Mouse (Mus musculus): ENCODE measurements at regions not wholly inside any gene's neighbourhood (a gene's known extent, or its start where the extent isn't known, plus 50 kb on each side); places are given as distances from the start of the nearest gene placed in this dataset.
"Not testable (repeated sequence)": the region's sequence is repeated elsewhere in the genome, so short reads cannot be mapped to it uniquely, and the experiment has no call there.

GRCm38 (mm10) chr8:56978994-56979393, 341.8 kb upstream of the Hand2 start:
- TF ChIP-seq POLR2A (IDR thresholded peaks at IDR 0.05; ENCODE audit: borderline replicate concordance, extremely low read depth, insufficient read depth, insufficient read length), result no peak
- Histone ChIP-seq H3K9me3 (ENCODE audit: control insufficient read depth, low read length) (no peaks in the 10 kb centered on the region), H3K36me3 (ENCODE audit: control insufficient read depth, insufficient read depth, low read length) (no peaks in the 10 kb centered on the region), H3K27me3 (ENCODE audit: control insufficient read depth, insufficient read depth, low read length) (no peaks in the 10 kb centered on the region), H3K9ac (ENCODE audit: low read depth, low read length, severe bottlenecking) (no peak overlapping the region), H3K4me1 (ENCODE audit: control insufficient read depth, insufficient read depth, low read length) (no peaks in the 10 kb centered on the region), H3K4me2 (replicated peaks; ENCODE audit: low read depth, low read length, severe bottlenecking) (no peak overlapping the region), H3K27ac (replicated peaks; ENCODE audit: low read depth, low read length) (no peak overlapping the region), H3K4me3 (replicated peaks; ENCODE audit: low read length) (no peak overlapping the region)
- DNase-seq (ENCODE audit: low spot score) (no peak), ATAC-seq (ENCODE audit: low FRiP score, low read depth) (no peak)
- WGBS, result 63% methylated on average over 2 of the region's 2 CpGs

GRCm38 (mm10) chr8:56979416-56979815, 341.4 kb upstream of the Hand2 start:
- ATAC-seq (ENCODE audit: low FRiP score, low read depth), result no peak
- no peak for TF ChIP-seq POLR2A (IDR thresholded peaks at IDR 0.05; ENCODE audit: borderline replicate concordance, extremely low read depth, insufficient read depth, insufficient read length)
- no peaks in the 10 kb centered on the region for H3K36me3 ChIP-seq (ENCODE audit: control insufficient read depth, insufficient read depth, low read length)
- no peak overlapping the region for H3K9ac ChIP-seq (ENCODE audit: low read depth, low read length, severe bottlenecking)
- H3K27me3 ChIP-seq (ENCODE audit: control insufficient read depth, insufficient read depth, low read length), result no peaks in the 10 kb centered on the region
- no peaks in the 10 kb centered on the region for H3K9me3 ChIP-seq (ENCODE audit: control insufficient read depth, low read length)
- no peak overlapping the region for H3K4me2 ChIP-seq (replicated peaks; ENCODE audit: low read depth, low read length, severe bottlenecking)
- WGBS, result 89% methylated on average over 13 of the region's 13 CpGs
- H3K4me3 ChIP-seq (replicated peaks; ENCODE audit: low read length), result no peak overlapping the region
- H3K27ac ChIP-seq (replicated peaks; ENCODE audit: low read depth, low read length), result no peak overlapping the region
- no peaks in the 10 kb centered on the region for H3K4me1 ChIP-seq (ENCODE audit: control insufficient read depth, insufficient read depth, low read length)
- DNase-seq (ENCODE audit: low spot score), result no peak

GRCm38 (mm10) chr8:57010318-57011024, 310.3 kb upstream of the Hand2 start:
- Histone ChIP-seq H3K36me3 (ENCODE audit: control insufficient read depth, insufficient read depth, low read length) (no peaks in the 10 kb centered on the region), H3K27ac (replicated peaks; ENCODE audit: low read depth, low read length) (no peak overlapping the region), H3K4me2 (replicated peaks; ENCODE audit: low read depth, low read length, severe bottlenecking) (no peak overlapping the region), H3K27me3 (ENCODE audit: control insufficient read depth, insufficient read depth, low read length) (no peaks in the 10 kb centered on the region), H3K4me3 (replicated peaks; ENCODE audit: low read length) (no peak overlapping the region), H3K4me1 (ENCODE audit: control insufficient read depth, insufficient read depth, low read length) (peaks cover 5% of the 10 kb centered on the region), H3K9ac (ENCODE audit: low read depth, low read length, severe bottlenecking) (no peak overlapping the region), H3K9me3 (ENCODE audit: control insufficient read depth, low read length) (no peaks in the 10 kb centered on the region)
- TF ChIP-seq POLR2A (IDR thresholded peaks at IDR 0.05; ENCODE audit: borderline replicate concordance, extremely low read depth, insufficient read depth, insufficient read length), result no peak
- no peak for DNase-seq (ENCODE audit: low spot score)
- peak; percentile 60 for ATAC-seq (ENCODE audit: low FRiP score, low read depth)
- WGBS, result 23% methylated on average over 6 of the region's 6 CpGs

- no peak for TF ChIP-seq POLR2A (IDR thresholded peaks at IDR 0.05; ENCODE audit: borderline replicate concordance, extremely low read depth, insufficient read depth, insufficient read length)
Measured at GRCm38 (mm10) chr8:57013813-57014320, 306.9 kb upstream of the Hand2 start.

GRCm38 (mm10) chr8:57016329-57016728, 304.5 kb upstream of the Hand2 start:
- no peak overlapping the region for H3K4me2 ChIP-seq (replicated peaks; ENCODE audit: low read depth, low read length, severe bottlenecking)
- no peaks in the 10 kb centered on the region for H3K36me3 ChIP-seq (ENCODE audit: control insufficient read depth, insufficient read depth, low read length)
- 40% methylated on average over 3 of the region's 3 CpGs for WGBS
- H3K9ac ChIP-seq (ENCODE audit: low read depth, low read length, severe bottlenecking), result no peak overlapping the region
- ATAC-seq (ENCODE audit: low FRiP score, low read depth) (no peak), DNase-seq (ENCODE audit: low spot score) (no peak)
- H3K4me3 ChIP-seq (replicated peaks; ENCODE audit: low read length), result no peak overlapping the region
- TF ChIP-seq POLR2A (IDR thresholded peaks at IDR 0.05; ENCODE audit: borderline replicate concordance, extremely low read depth, insufficient read depth, insufficient read length), result no peak
- no peaks in the 10 kb centered on the region for H3K9me3 ChIP-seq (ENCODE audit: control insufficient read depth, low read length)
- H3K27me3 ChIP-seq (ENCODE audit: control insufficient read depth, insufficient read depth, low read length), result no peaks in the 10 kb centered on the region
- 0 out of 2 replicates have a peak, but pooled peaks cover 2% of the 10 kb centered on the region for H3K4me1 ChIP-seq (ENCODE audit: control insufficient read depth, insufficient read depth, low read length)
- no peak overlapping the region for H3K27ac ChIP-seq (replicated peaks; ENCODE audit: low read depth, low read length)

More at GRCm38 (mm10) chr8:57013813-57014320, 306.9 kb upstream of the Hand2 start:
- no peak overlapping the region for H3K9ac ChIP-seq (ENCODE audit: low read depth, low read length, severe bottlenecking)
- no peak overlapping the region for H3K27ac ChIP-seq (replicated peaks; ENCODE audit: low read depth, low read length)
- no peak overlapping the region for H3K4me3 ChIP-seq (replicated peaks; ENCODE audit: low read length)
- no peaks in the 10 kb centered on the region for H3K36me3 ChIP-seq (ENCODE audit: control insufficient read depth, insufficient read depth, low read length)
- no peaks in the 10 kb centered on the region for H3K9me3 ChIP-seq (ENCODE audit: control insufficient read depth, low read length)
- DNase-seq (ENCODE audit: low spot score) (no peak), ATAC-seq (ENCODE audit: low FRiP score, low read depth) (no peak)
- H3K4me2 ChIP-seq (replicated peaks; ENCODE audit: low read depth, low read length, severe bottlenecking), result no peak overlapping the region
- peaks cover 5% of the 10 kb centered on the region for H3K4me1 ChIP-seq (ENCODE audit: control insufficient read depth, insufficient read depth, low read length)
- H3K27me3 ChIP-seq (ENCODE audit: control insufficient read depth, insufficient read depth, low read length), result no peaks in the 10 kb centered on the region
- WGBS, result 49% methylated on average over 3 of the region's 3 CpGs

- WGBS, result 88% methylated on average over 1 of the region's 1 CpGs
- DNase-seq (ENCODE audit: low spot score), result not testable (repeated sequence)
Measured at GRCm38 (mm10) chr8:57028096-57028495, 292.7 kb upstream of the Hand2 start.

More at GRCm38 (mm10) chr8:57028096-57028495, 292.7 kb upstream of the Hand2 start:
- H3K36me3 ChIP-seq (ENCODE audit: control insufficient read depth, insufficient read depth, low read length); H3K9me3 ChIP-seq (ENCODE audit: control insufficient read depth, low read length); H3K4me2 ChIP-seq (replicated peaks; ENCODE audit: low read depth, low read length, severe bottlenecking); H3K4me3 ChIP-seq (replicated peaks; ENCODE audit: low read length); H3K27me3 ChIP-seq (ENCODE audit: control insufficient read depth, insufficient read depth, low read length); H3K4me1 ChIP-seq (ENCODE audit: control insufficient read depth, insufficient read depth, low read length); H3K9ac ChIP-seq (ENCODE audit: low read depth, low read length, severe bottlenecking); ATAC-seq (ENCODE audit: low FRiP score, low read depth); H3K27ac ChIP-seq (replicated peaks; ENCODE audit: low read depth, low read length): not testable (repeated sequence)

Measured in limb, embryonic 14.5 days (tissue).